Mouse (Mus musculus): ENCODE measurements around the gene Hnrnpa2b1.

The Hnrnpa2b1 gene

DNA sequence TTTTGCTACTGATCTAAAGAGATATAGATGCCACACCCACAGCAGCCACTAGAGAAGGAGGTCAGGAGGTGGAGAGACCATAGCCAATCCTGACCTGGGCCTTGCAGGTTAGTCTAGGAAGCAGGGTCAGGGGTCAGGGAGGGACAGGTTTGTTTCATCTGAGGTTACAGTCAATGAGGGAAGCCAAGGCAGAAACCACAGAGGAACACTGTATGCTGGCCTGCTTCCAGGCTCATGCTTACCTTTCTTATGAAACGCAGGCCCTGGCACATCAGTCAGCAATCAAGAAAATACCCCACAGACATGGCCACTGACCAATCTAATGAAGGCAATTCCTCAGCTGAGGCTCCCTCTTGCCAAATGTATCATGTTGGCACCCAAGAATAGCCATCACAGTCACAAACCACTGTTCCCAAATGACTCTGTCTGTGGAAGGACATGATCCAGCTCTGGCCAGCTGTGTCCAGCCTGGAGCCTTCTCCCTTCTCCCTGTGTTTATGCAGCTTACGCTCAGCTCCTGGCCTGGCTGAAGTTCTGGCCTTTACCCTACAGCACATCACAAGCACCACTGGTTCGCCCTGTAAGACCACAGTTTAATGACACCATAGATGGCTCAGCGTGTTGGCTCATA lies 52.3 kb downstream of the Hnrnpa2b1 start:
- DNase-seq (ENCODE audit: low read depth, low spot score), result no peak

DNA sequence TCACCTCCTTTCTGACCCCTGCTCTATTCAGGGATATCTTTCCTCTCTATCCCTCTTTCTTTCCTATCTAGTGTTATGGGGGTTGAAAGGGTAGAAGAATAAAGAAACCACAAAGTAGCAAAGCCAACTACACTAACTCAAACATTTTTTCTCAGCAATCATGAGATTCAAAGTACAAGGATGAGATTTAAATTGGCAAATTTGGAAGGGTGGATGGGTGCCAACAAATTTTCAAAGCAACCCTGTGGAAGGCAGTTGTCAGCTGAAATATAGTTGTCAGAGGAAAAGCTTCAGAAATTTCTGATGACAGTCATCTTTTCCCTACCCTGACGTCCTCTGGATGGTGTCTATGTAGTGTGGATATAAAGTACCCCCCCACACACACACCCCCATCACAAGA lies 53.3 kb downstream of the Hnrnpa2b1 start:
- no peak for DNase-seq (ENCODE audit: low read depth, low spot score)

Measured in forelimb bud, embryonic 11.5 days (tissue).